Mouse (Mus musculus) heart, adult 8-10 months (tissue): ENCODE data around the gene Oxnad1. TPM values are rescaled to one million over a fixed set of nuclear protein-coding genes. Genes with fewer than 3 reads are reported as not detected.

Source experiments
- DNase-seq: peaks from one replicate; pipeline ENCODE4 v3.0.0; 2022; ENCODE audit warnings: low spot score
- total RNA-seq, 4 experiments: library from RNA; stranded (reverse); gene quantifications; 2 replicates each; pipeline ENCODE4 v1.2.4; 2022

Oxnad1 gene
- total RNA-seq, 4 experiments from 2014 or later, result 52.2 to 73.4 (median 56.4) TPM

DNA sequence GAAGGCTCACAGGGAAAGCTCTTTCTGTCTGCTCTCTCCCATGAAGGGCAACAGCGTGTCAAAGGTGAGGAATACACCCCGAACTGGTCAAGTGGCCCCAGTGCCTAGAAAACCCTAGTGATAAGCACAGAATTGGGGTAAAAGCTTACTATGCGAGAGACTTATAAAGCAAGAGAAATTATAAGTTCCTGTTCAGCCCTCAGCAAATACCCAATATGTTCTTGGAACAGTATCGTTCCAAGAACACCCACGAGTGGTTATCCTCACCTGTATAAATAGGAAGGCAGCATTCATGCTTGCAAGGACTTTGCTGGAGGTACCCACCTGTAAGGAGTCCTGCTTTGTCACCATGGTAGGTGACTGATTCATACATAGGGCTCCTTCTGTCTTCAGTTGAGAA, 56.5 kb downstream of the Oxnad1 start, which contains the start of gene Msmb:
TSS of gene Msmb (plus strand) at position 301 of the 400 bp plus-strand sequence.
- no peak for DNase-seq

GRCm38 (mm10) chr14:32144734-32145133, 59.6 kb downstream of the Oxnad1 start:
- no peak for DNase-seq

GRCm38 (mm10) chr14:32145401-32145800, 60.2 kb downstream of the Oxnad1 start:
- no peak for DNase-seq

GRCm38 (mm10) chr14:32145809-32146511, 60.8 kb downstream of the Oxnad1 start:
- no peak for DNase-seq

DNA sequence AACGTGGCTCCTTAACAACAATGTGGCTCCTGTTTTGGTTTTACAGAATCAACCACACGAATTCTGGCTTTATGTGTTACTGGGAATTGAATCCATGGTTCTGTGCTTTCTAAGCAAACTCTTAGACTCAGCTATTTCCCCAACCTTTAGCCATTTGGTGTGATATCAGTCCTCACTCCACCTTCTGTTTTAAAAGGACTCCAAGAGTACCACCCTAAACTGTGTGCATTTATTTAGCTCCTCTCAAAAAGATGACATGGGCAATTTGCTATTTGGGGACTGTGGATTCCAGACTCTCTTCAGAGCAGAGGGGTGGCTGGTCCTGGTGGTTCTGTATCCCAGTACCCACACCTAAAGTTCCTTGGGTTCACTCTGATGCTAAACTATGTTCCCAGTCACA, 61.4 kb downstream of the Oxnad1 start:
- DNase-seq, result no peak

DNA sequence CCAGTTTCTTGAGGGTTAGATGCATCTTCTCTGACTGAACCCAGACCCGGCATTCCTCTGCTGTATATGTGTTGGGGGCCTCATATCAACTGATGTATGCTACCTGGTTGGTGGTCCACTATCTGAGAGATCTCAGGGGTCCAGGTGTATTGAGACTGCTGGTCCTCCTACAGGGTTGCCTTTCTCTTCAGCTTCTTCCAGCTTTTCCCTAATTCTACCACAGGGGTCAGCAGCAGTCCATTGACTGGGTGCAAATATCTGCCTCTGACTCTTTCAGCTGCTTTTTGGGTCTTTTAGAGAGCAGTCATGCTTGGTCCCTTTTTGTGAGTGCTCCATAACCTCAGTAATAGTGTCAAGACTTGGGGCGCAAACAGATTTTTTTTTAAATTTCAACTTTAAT, 65.7 kb downstream of the Oxnad1 start:
- DNase-seq, result no peak

- no peak for DNase-seq
These were observed 67.2 kb downstream of the Oxnad1 start for GRCm38 (mm10) chr14:32152243-32152965.

Other genes with a start within 250 kb of the Oxnad1 start
- gene Galnt15, start 56.4 kb upstream of the Oxnad1 start, total RNA-seq, result 10 to 100 TPM; 13.9 to 22.2 (median 18.3) TPM
- 10 to 100 TPM; 73.7 to 91.2 (median 82.8) TPM for gene Dph3, start 355 bp downstream of the Oxnad1 start, total RNA-seq
- not detected for gene Msmb, start 56.6 kb downstream of the Oxnad1 start, total RNA-seq
- gene Ncoa4, start 74.5 kb downstream of the Oxnad1 start, total RNA-seq, result 100 to 1,000 TPM; 120 to 145 (median 131) TPM
- 100 to 1,000 TPM; 216 to 235 (median 228) TPM for gene Timm23, start 116.5 kb downstream of the Oxnad1 start, total RNA-seq
- gene Parg, start 116.6 kb downstream of the Oxnad1 start, total RNA-seq, result 10 to 100 TPM; 15.4 to 21.4 (median 18.0) TPM
- gene Ogdhl, start 236.6 kb downstream of the Oxnad1 start, total RNA-seq, result 100 to 1,000 TPM in 1 of 4 experiments, 10 to 100 TPM in 3; 68.9 to 104 (median 88.7) TPM